Mouse (Mus musculus) C2C12 (cell line): ENCODE measurements at regions not wholly inside any gene's neighbourhood (a gene's known extent, or its start where the extent isn't known, plus 50 kb on each side); places are given as distances from the start of the nearest gene placed in this dataset.

Source experiments
- H3K27me3 ChIP-seq: one replicate; pipeline ENCODE4 v1.6.1; 2011; ENCODE audit not compliant: control insufficient read depth, insufficient read depth, insufficient read length
- H3K36me3 ChIP-seq: one replicate; pipeline ENCODE4 v1.6.1; 2011; ENCODE audit not compliant: control insufficient read depth, insufficient read depth
- H3K4me3 ChIP-seq: one replicate; pipeline ENCODE4 v1.5.1; 2011; ENCODE audit warnings: mild to moderate bottlenecking, control low read depth; ENCODE audit not compliant: poor library complexity, insufficient read depth, severe bottlenecking
- H3K79me2 ChIP-seq: one replicate; pipeline ENCODE4 v1.6.1; 2011; ENCODE audit not compliant: control insufficient read depth, insufficient read depth
- H3K79me3 ChIP-seq: one replicate; pipeline ENCODE4 v1.6.1; 2011; ENCODE audit warnings: low read depth, control low read depth
- H3ac ChIP-seq: one replicate; pipeline ENCODE3; 2011; ENCODE audit warnings: low read depth; ENCODE audit not compliant: control insufficient read depth, insufficient read length
- CEBPB ChIP-seq: IDR thresholded peaks from one replicate; pipeline ENCODE4 v1.6.1; 2011; ENCODE audit warnings: low read depth, mild to moderate bottlenecking, control low read depth, moderate library complexity
- CTCF ChIP-seq: IDR thresholded peaks from one replicate; pipeline ENCODE4 v1.5.1; 2011; ENCODE audit not compliant: control insufficient read depth, insufficient read depth, insufficient read length
- FOSL1 ChIP-seq: IDR thresholded peaks from one replicate; pipeline ENCODE4 v1.8.0; 2011; ENCODE audit warnings: mild to moderate bottlenecking, low read length; ENCODE audit not compliant: poor library complexity, insufficient read depth, severe bottlenecking
- MAX ChIP-seq: IDR thresholded peaks from one replicate; pipeline ENCODE4 v1.6.1; 2011; ENCODE audit warnings: mild to moderate bottlenecking, control low read depth
- MYOD1 ChIP-seq: IDR thresholded peaks from one replicate; pipeline ENCODE4 v1.6.1; 2011; ENCODE audit warnings: low read depth; ENCODE audit not compliant: control insufficient read depth, insufficient read length
- MYOG ChIP-seq: IDR thresholded peaks from one replicate; pipeline ENCODE4 v1.6.1; 2011; ENCODE audit not compliant: control insufficient read depth, insufficient read length; ENCODE audit errors: extremely low read depth
- USF1 ChIP-seq: IDR thresholded peaks from one replicate; pipeline ENCODE4 v1.6.1; 2011; ENCODE audit warnings: low read depth, mild to moderate bottlenecking, control low read depth, moderate library complexity

GRCm38 (mm10) chr3:137015199-137015598 lies 325.7 kb upstream of the Emcn start:
- no peaks in the 10 kb centered on the region for H3K79me2 ChIP-seq
- H3K4me3 ChIP-seq, result no peak overlapping the region
- H3K36me3 ChIP-seq, result no peaks in the 10 kb centered on the region
- H3ac ChIP-seq, result no peak overlapping the region
- H3K27me3 ChIP-seq, result no peaks in the 10 kb centered on the region
- H3K79me3 ChIP-seq, result no peaks in the 10 kb centered on the region
- TF ChIP-seq CEBPB (no peak), USF1 (no peak), MYOG (no peak), MYOD1 (no peak), CTCF (no peak), MAX (no peak)

DNA sequence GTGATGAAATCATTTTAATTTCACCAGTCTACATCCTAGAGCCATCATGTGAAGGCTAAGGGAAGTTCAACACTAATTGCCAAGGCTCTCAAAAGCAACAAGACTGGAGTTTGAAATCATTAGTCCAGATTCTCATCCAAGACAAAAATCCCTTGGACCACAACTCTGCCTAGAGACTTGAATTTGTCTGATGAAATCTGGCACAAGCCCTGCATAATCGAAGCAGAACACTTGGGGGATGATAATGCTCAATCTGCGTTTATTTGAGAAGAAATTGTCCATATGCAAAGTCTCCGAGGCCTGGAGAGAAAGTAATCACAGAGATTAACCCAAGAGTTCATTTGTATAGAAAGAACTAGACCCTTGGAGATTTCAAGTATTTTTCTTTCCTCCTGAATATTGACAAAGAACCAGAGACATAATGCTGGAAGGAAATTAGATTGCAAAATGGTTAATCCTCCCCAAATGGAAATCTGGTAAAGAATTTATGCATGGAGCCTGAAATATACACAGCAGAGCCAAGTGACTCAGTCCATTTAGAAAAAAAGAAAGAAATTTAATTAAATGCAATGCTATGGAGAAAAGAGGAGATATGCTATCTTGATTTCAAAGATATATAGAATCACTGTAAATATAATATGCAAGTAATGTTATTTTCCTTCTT lies 320.8 kb upstream of the Emcn start:
- H3K27me3 ChIP-seq, result no peaks in the 10 kb centered on the region
- TF ChIP-seq FOSL1 (no peak), USF1 (no peak), CTCF (no peak), MYOD1 (no peak)
- no peaks in the 10 kb centered on the region for H3K79me3 ChIP-seq
- H3K79me2 ChIP-seq, result no peaks in the 10 kb centered on the region
- no peak overlapping the region for H3K4me3 ChIP-seq
- H3ac ChIP-seq, result no peak overlapping the region
- H3K36me3 ChIP-seq, result no peaks in the 10 kb centered on the region

GRCm38 (mm10) chr3:137029546-137029945 lies 311.3 kb upstream of the Emcn start:
- no peaks in the 10 kb centered on the region for H3K36me3 ChIP-seq
- TF ChIP-seq MYOG, result no peak
- TF ChIP-seq CTCF, result no peak
- TF ChIP-seq FOSL1, result no peak
- no peak for TF ChIP-seq MYOD1
- no peaks in the 10 kb centered on the region for H3K79me2 ChIP-seq
- H3K79me3 ChIP-seq, result no peaks in the 10 kb centered on the region
- H3ac ChIP-seq, result no peak overlapping the region
- no peaks in the 10 kb centered on the region for H3K27me3 ChIP-seq
- H3K4me3 ChIP-seq, result no peak overlapping the region

DNA sequence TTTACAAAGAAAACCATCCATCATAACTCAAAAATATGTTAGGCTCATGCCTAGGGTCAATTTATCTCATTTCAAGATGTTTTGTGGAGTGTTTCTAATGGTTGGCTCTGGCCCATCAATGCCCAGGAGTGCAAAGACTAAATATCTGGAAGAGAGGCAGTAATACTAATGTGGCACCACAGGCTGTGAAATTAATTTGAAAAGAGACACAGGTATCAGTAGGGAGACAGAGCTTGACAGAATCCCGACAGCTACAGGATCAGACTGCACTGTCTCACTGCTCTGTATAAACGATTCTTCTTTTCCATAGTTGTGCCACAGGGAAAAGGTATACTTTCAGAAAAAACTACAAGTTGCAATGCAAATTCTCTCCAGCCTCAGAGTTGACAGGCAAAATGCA lies 308.1 kb upstream of the Emcn start:
- Histone ChIP-seq H3K79me3 (no peaks in the 10 kb centered on the region), H3K27me3 (no peaks in the 10 kb centered on the region), H3K4me3 (no peak overlapping the region), H3K79me2 (no peaks in the 10 kb centered on the region), H3K36me3 (no peaks in the 10 kb centered on the region), H3ac (no peak overlapping the region)
- TF ChIP-seq USF1, result no peak
- TF ChIP-seq MYOD1, result no peak
- TF ChIP-seq FOSL1, result no peak
- TF ChIP-seq MYOG, result no peak
- TF ChIP-seq CTCF, result no peak
- no peak for TF ChIP-seq MAX
- TF ChIP-seq CEBPB, result no peak

DNA sequence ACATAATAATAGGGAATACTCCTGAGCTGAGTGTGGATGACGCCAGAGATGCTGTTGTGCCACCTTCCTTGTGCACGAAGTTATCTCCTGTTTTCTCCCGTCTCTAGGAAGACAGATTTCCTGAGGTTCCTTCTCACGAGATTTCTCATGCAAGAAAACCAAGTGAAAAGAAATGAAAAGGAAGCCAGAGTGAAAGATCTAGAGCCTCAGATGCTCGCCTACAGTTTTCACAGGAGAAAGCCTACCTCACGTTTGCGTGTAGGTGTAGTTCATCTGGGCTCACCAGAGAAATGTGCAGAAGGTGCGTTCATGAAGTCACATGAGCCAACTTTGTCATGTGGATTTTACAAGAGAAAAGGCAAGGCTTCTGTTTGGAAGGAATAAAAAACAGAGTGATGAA lies 301.2 kb upstream of the Emcn start:
- no peak for TF ChIP-seq MYOD1
- TF ChIP-seq FOSL1, result no peak
- TF ChIP-seq CTCF, result no peak
- TF ChIP-seq CEBPB, result no peak
- TF ChIP-seq MYOG, result no peak
- TF ChIP-seq USF1, result no peak
- Histone ChIP-seq H3K79me3 (no peaks in the 10 kb centered on the region), H3K79me2 (no peaks in the 10 kb centered on the region), H3ac (no peak overlapping the region), H3K4me3 (no peak overlapping the region), H3K27me3 (no peaks in the 10 kb centered on the region), H3K36me3 (no peaks in the 10 kb centered on the region)

GRCm38 (mm10) chr3:137056544-137057224 lies 284.2 kb upstream of the Emcn start:
- no peak for TF ChIP-seq FOSL1
- TF ChIP-seq USF1, result no peak
- TF ChIP-seq CEBPB, result no peak
- no peak for TF ChIP-seq MYOG
- no peak for TF ChIP-seq CTCF
- TF ChIP-seq MYOD1, result no peak
- no peak for TF ChIP-seq MAX
- no peak overlapping the region for H3ac ChIP-seq
- no peaks in the 10 kb centered on the region for H3K79me3 ChIP-seq
- H3K4me3 ChIP-seq, result no peak overlapping the region
- no peaks in the 10 kb centered on the region for H3K36me3 ChIP-seq
- no peaks in the 10 kb centered on the region for H3K27me3 ChIP-seq
- H3K79me2 ChIP-seq, result no peaks in the 10 kb centered on the region
